Mouse (Mus musculus) c-Kit-negative CD71-positive TER-119-positive erythroid progenitor cells, embryonic 14.5 days (primary cell): Measurements from ENCODE around the gene Scube1.

Experiments
- DNase-seq: peaks from one replicate; pipeline ENCODE4 v3.0.0-alpha.2; 2013; ENCODE audit warnings: low read depth, low spot score

Gene Scube1

DNA sequence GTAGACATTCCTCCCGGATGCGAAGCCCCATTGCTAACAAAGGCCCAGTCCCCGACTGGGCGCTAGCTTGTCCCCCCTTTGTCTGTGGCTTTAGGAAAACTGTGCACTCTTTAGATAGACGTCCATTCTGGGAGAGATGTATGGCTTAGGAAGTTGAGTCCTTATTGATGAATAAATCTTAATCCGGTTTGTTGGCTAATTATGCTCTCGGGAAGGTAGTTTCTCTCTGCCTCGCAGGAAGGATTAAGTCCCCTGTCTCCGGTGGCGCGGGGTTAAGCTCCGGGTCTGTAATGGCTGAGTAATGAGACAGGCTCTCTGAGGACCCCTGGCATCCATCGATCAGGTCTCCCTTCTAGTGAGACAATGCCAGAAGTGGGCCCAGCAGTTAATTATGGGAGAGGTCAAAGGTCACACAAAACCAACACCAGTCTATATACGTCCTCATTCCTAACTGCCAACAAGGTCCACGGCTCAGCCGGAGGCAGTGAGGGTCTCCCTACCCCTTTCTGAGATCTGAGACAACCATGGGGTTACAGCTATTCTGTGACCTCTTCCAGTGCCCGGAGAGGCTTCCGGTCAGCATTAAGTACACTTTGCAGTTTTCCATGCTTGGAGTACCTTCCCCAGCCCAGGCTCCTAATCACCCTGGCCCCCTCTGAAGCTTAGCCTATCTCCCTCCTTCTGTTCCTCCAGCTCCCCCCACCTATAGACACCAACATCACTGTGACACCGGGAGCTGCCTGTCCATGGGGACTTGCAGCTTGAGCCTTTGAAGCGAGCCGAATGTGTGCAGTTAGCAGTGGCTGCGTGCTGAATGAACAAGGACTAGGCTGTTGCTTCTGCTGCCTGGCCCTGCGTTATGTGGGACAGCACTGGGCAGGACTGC lies 14.7 kb downstream of the Scube1 start:
- DNase-seq: no peak

DNA sequence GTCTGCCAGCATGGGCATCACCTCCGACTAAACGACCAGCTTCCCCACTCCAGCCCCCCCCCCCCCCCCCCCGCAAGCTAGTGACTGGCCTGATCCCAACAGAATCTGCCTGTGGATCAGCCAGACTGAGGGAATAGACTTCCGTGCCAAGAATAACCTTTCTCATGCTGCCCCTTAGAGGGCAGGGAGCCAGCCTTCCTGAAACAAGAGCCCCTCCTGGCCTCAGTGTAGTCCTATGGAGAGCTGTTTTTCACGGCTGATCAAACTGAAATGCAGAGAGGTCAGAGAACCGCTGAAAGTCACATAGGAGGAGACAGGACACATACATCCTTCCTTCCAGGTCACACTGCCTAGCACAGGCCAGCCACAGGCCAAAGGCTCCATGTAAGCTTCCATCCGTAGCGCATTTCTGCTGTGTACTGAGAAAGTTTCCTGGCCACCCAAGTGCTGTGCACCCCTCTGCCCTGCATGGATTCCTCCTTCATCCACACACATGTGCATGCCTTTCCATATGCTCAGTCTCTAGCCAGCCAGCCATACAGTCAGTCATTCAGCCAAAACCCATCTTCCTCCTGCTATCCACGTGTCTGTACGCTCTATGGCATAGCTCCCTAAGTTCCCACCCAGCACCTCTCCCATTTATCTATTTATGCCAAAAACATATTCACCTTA lies 18.2 kb downstream of the Scube1 start:
- DNase-seq: no peak

DNA sequence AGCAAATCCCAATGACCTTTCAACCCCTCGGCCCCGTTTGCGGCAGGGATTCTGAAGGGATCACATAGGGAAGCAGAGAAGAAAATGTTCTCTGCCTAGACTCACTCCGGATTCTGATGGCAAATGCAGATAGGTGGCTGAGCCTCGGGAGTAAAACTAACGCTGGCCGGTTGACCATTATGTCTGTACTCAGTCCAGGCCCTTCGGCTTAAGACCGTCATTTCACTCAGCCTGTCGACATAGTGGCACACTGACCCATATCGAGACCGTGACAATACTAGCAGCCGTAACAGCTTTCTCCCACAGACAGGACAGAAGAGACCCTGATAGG lies 24.3 kb downstream of the Scube1 start:
- DNase-seq: no peak

DNA sequence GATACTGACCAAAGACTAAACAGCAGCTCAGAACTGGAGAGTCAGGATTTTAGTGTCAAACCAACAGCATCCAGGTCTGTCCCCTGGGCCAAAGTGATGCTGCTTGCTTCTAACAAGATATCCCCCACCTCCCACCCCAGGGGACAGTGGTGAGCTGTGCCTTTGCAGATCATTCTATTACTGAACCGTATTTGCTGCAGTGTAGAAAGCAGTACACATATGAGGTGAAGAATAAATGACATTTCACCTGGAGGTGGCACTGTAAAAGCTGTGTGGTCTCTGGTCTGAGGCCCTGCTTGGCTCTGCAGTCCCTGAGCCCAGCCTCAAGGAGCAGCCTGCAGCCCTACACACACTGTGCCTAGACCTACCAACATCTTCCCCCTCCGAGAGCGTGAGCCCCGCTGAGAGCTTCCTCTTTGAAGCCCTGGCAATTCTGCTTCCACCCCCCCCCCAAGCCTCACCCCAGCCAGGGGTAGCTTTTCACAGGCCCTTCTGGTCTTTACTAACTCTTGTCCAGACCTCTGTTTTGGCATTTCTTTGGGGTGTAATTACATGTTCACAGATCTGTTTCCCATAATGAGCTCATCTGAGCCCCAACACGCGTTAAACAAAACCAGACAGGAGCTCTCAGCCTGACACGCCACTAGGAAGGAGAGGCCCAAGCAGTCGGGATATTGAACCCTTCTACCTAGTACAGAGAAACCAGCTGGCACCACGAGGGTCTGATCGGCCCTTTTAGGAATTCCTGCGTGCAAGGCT lies 24.8 kb downstream of the Scube1 start:
- DNase-seq: no peak

DNA sequence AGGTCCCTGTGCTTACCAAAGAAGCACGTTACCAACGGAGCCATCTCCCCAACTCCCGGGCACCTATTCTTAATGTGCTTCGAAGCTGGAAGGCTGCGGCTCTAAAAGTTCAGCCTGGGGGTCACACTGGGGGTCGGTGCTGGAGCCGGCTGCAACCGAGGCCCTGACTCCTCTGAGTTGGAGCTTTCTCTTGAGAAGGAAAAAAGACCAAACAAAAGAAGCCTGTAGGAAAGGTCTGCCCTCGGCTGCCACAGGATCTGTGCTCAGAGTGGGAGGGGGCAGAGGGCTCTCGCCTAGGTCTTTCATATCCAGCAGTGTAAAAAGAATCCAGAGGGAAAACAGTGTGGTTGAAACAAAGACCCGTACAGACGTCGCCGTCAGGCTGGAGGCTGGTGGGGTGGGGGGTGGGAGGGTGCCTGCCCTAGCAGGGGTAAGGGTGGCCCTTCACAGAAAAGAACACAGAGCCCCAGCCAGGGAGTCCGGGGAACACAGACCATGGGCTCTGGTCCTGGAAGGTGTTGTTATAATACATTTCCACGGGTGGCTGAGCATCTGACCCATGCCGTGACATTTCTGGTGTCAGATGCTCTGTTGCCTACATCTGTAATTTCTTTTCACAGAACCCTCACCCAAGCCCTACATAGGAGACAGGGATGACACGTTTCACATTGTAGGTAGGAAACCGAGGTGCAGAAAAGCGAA lies 25.5 kb downstream of the Scube1 start:
- no peak for DNase-seq

DNA sequence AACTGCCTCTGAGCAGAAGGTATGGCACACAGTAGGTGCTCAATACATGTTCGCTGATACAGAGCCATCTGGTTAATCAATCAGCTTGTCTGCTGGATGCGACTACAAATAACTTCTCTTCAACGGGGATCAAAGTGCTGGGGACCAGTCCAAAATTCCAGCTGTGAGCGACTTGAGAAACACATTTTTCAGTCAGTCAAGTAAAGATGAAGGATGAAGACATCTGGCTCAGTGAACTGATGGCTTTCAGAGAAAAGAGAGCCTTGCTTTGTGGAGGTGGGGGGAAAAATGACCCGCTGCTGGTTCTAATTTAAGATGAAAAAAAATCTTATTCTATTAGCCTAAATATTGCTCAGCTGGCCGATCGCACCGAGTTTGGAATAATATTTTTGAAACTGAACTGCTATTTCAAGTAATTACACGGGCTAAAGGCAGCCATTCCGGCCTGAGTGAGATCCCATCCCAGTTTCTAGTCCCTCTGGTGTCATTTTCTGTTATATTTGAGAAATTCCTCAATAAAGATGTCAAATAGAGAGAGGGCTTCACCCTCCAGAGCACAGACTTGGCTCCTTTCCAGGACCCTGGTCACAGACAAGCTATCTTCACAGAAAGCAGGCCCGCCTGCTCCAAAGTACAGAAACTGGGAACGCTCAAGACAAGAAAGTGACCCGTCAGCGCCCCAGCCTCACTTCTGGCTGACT lies 28.0 kb downstream of the Scube1 start:
- no peak for DNase-seq

DNA sequence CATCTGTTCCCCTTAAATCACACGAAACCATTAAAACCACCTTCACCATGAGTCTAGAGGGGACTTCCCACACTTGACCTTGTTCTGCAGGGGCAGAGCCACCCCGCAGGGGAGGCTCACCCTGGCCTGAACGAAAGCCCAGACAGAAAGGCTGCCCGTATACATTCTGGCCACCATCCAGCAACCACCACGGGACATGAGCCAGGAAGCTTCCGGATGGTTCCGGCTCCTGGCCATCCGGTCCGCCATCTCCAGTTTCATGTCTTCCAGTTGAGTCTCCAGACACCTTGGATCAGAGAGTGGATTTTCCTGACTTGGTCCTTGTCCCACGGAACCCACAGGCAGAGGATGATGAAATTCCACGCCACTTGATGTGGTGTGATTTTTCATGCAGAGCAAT lies 29.7 kb downstream of the Scube1 start:
- DNase-seq: no peak

DNA sequence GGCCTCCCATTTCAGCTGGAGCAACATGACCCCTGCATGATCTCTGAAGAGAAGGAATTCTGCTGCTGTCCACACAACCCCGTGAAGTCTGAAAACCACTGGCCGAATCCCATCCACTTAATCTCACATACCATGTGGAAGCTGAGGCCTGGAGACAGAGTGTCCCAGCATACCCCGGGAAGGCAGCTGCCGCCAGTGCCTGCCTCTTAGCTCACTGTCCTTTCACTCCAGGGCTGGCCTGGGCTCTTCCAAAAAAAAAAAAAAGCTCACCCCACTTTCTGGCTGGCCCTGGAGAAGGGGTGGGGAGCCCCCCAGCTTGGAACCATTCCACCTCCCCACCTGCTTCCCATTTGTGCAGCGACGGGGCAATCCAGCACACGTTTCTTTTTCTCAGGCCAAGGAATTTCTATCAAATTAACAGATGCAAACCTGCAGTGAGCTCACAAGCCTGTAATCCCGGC lies 32.9 kb downstream of the Scube1 start:
- DNase-seq: no peak

DNA sequence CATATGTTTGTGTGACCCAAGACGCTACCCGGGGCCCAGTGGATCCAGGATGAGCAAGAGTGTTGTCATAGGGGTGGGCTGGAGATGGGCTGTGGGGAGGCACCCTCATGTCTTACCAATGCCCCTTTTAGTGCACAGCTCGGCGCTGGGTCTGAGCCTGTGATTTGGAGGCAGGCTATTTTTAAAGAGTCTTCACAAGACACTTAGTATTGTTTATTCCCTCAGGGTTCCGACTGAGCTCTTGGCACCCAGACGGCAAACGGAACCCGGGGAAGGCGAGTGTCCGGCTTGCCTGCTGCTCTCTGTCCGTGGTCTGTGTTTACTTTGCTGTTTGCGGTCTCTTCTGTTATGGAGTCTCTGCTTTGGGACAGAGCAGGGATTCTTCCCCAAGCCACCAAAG lies 34.9 kb downstream of the Scube1 start:
- no peak for DNase-seq

DNA sequence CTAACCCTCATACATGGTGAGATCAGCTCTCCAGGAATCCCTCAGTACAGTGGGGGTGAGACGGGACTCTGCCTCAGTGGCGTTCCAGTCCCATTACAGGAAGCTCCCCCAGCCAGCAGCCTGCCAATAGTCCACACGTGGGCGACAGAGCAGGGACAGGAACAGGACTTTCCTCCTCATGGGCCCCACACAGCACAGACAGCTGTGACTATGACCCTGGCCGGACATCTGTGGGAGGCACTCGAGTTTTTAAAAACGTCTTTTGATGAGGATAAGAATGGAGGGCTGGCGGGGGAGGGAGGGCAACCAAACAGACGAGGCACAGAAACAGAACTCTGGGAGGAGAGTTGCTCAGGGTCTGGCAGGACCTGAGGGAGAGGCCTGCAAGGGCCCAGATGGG lies 38.2 kb downstream of the Scube1 start:
- DNase-seq: no peak

DNA sequence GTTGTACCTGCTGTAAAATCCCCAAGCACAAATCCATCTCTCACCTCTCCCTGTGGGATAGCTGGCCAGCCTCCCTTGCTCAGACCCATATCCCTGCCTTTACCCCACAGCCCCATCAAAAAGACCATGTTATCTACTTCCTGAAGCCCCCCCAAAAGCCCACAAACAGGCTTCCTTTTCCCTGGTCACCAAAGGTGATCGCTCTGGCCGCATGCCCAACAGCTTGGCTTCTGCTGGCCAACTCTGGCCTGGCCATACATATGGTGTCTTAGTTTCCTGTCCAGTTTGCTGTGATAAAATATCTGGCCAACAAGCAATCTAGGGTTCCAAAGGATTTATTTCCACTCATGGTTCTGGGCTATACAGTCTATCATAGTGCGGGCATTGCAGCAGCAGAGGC lies 38.9 kb downstream of the Scube1 start:
- no peak for DNase-seq

DNA sequence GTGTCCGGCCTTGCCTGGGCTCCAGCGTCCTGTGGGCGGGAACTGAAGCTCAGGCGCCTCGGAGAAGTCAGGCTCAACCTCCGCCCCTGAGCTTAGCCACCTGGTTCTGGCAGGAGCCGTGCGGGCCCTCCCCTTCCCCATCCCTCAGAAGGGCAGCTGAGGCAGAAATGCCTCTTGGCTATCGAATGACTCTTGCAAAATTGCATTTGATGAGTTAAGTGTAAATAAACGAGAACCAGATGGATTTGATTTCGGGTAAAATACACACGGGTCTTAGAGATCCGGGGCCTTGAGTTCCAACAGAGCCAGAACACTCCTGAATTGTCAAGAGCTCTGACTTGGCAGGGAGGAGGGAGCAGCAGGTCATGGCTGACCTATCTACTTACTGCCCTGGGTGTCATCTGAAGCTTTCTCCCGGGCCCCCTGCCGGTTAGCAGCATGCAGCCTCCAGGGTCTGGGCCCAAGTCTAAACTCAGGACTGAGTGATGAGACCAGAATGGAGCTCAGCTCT lies 41.7 kb downstream of the Scube1 start:
- DNase-seq: no peak

DNA sequence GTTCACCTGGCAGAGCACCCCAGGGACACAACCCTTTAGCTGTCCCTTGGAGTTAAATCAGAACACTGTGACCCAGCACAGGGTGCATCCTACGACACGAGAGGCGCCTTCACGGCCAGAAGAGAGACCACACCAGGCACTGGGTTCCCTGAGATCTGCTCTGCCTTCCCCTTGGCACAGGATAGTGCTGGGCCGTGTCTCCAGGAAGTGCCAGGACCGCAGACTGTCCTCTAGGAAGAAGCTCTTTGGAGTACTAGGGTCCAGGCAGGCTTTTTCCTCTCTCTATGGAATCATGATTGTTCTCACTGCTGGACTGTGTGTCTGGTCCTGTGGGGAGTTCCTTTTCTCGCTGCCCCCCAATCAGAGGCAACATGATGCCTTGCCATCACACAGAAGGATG lies 44.5 kb downstream of the Scube1 start:
- DNase-seq: no peak

DNA sequence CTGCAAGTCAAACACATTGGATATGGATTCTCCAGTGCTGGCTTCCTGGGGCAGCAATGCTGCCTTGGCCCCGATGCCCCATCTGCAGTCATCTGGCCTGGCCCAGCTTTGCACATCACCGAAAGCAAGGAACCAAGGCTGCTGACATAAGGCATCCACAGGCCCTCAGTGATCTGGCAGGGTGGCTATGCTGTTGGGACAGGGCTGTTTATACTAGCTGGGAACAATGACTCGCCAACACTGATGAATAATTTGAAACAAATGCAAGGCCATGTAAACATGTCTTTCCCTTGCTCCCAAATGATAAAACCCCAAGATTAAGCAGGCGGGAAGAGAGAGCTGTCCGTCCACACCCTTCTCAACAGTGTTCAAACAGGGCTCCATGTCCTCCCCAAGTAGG lies 45.1 kb downstream of the Scube1 start:
- DNase-seq: no peak

DNA sequence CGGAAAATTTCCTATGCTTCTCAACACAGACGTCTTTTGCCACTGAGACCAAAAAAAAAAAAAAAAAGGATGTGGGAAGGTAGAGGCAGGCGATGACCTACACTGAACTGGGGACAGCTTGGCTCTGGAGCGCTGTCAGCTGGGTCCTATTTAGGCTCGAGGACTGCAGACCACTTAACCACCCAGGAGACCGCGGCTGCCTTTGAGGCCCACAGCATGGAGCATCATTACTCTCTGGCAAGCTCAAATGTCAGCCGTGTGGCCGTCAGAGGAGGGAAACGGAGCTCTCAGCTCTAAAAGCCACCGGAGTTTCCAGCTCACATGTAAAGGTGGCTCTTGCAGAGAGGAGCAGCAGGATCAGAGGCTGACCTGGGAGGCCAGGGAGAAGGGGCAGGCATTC lies 46.2 kb downstream of the Scube1 start:
- no peak for DNase-seq

DNA sequence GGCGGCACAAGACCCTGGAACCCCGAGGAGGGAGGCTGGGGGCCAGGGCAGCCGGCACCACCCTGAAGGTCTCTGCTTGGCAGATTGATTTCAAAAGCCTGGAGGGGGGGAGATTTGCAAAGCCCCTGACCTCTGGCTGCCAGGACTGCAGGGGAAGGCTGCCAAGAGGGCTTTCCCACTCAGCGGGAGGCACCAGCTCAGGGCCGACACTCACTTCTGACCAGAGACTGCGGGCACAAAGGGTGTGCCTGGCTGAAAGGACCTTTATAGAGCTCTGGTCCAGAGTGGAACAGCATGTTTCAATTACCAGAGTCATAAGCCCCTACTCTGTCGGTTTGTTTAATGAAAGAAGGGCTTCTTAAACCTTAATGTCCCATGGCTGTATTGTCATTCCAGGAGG lies 46.7 kb downstream of the Scube1 start:
- no peak for DNase-seq

DNA sequence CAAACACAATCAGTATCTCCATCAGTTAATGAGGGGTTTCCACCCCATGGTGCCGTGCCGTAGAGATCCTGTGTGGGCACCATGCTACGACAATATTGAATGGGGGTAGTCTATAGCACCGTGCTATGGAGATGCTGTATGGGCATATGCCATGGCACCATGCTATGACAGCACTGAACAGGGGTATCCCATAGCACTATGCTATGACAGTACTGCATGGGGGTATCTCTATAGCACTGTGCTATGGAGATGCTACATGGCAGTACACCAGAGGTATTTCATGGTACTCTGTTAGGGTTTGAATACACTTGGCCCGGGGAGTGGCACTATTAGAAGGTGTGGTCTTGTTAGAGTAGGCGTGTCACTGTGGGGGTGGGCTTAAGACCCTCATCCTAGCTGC lies 47.7 kb downstream of the Scube1 start:
- DNase-seq: no peak

DNA sequence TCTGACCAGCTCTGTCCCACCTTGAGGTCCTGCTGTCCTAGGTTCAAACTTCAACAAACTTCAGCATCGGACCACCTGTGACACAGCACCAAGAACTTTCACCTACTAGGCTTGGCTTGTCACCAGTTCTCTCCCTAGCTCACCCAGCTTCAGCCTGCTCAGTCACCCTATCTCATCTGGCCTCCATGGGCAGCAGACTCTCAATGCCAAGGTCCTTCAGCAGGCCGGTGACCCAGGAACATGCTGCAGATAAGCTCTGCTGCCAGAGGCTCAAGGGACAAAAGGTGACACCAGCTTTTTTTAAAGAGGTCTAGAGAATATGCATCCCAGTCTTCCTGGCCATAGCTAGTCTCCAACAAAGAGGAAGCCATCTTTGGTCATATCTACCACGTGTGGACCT lies 48.5 kb downstream of the Scube1 start:
- no peak for DNase-seq

DNA sequence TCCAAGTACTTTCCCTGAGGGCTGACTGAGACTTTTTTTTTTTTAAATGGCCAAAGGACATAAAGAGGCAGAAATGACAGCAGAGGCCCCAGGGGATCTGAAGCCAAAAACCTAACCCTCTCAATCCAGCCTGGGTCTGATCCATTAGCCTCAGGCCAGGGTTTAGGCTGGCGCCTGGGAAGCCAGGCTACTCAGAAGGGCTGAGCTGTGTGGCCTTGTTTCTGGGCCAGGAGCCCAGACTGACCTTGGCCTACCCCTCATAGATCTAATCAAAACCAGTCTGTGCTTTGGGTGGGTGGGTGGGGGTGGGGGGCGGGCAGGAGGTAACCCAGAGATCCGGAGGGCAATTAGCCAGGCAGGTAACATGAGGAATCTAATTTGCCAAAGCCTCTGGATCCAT lies 51.2 kb downstream of the Scube1 start:
- no peak for DNase-seq

DNA sequence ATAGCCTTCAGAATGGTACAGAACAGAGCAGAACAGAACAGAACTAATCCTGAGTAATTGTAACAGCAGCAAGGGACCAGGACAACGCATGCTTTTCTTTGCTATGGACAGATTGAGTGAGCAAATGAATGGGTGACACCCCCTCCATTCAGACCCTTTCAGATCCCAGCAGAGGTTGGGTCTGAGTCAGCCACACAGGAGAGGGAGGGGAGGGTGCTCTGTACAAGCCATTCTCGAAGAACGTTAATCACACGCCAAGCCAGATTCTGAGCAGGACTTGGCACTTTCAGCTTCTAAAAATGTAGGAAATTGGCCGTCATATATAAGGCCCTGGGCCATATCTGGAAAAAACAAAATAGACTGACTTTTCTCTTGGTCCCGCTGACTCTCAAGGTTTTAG lies 57.3 kb downstream of the Scube1 start:
- no peak for DNase-seq

DNA sequence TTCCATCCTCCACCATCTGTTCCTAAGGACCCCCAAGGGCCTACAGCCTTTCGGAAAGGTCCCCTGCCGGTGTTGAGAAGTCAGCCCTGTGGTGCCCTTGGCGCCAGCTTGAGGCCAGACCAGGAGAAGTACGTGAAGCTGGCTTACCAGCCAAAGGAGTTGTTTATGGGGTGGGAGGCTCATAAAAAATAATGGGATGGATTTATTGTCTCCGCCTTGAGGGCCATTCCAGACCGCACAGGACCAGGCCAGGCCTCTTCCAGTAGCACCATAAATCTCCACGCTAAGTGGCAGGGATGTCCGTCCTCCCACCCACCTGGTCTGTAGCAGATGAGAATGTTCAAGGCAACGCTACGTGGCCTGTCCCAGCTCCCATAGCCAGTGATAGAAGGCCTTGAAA lies 58.4 kb downstream of the Scube1 start:
- DNase-seq: no peak
